Mouse (Mus musculus) lung, embryonic 14.5 days (tissue): Measurements from ENCODE around the gene Dnaic2. TPM values are rescaled to one million over a fixed set of nuclear protein-coding genes. Genes with fewer than 3 reads are reported as not detected.
A peak's percentile ranks its signal among the peaks of the same experiment; 100 is the strongest.

Source experiments
- ATAC-seq: fragments of 200-750 bp; cut with Nextera tagmentation; 2 replicates; pipeline ENCODE4 v1.8.0; 2017; ENCODE audit warnings: mild to moderate bottlenecking, moderate TSS enrichment, moderate library complexity; ENCODE audit not compliant: insufficient read depth
- DNase-seq: peaks from one replicate; pipeline ENCODE4 v3.0.0-alpha.2; 2015
- H3K27ac ChIP-seq: fragments of 300-500 bp; sonication (generic); 2 replicates; pipeline ENCODE4 v1.5.1; 2014; ENCODE audit warnings: low read depth, mild to moderate bottlenecking, moderate library complexity
- H3K27me3 ChIP-seq: fragments of 300-500 bp; sonication (generic); 2 replicates; pipeline ENCODE4 v1.6.1; 2014; ENCODE audit warnings: low read length, control low read depth; ENCODE audit not compliant: insufficient read depth
- H3K36me3 ChIP-seq: fragments of 300-500 bp; sonication (generic); 2 replicates; pipeline ENCODE4 v1.6.1; 2014; ENCODE audit warnings: control low read depth; ENCODE audit not compliant: insufficient read depth
- H3K4me1 ChIP-seq: fragments of 300-500 bp; sonication (generic); 2 replicates; pipeline ENCODE4 v1.6.1; 2014; ENCODE audit warnings: antibody characterized with exemption, control low read depth; ENCODE audit not compliant: insufficient read depth
- H3K4me2 ChIP-seq: fragments of 300-500 bp; sonication (generic); 2 replicates; pipeline ENCODE4 v1.6.1; 2014; ENCODE audit warnings: mild to moderate bottlenecking
- H3K4me3 ChIP-seq: fragments of 300-500 bp; sonication (generic); 2 replicates; pipeline ENCODE4 v1.5.1; 2014; ENCODE audit warnings: low read depth, low read length
- H3K9ac ChIP-seq: fragments of 300-500 bp; sonication (generic); 2 replicates; pipeline ENCODE4 v1.6.1; 2014
- H3K9me3 ChIP-seq: fragments of 300-500 bp; sonication (generic); 2 replicates; pipeline ENCODE4 v1.6.1; 2016; ENCODE audit warnings: low read depth, low read length, control low read depth
- CTCF ChIP-seq: IDR thresholded peaks from 2 replicates; pipeline ENCODE4 v1.5.1; 2016; ENCODE audit warnings: antibody characterized with exemption, low read depth
- WGBS: fragments of 180-500 bp; shearing (Covaris S2); extraction: QIAGEN DNeasy Blood & Tissue Kit; methylation state at CpG from one replicate; pipeline ENCODE4 v1.1.7; 2014; 5-methylcytosine and 5-hydroxymethylcytosine counted together
- polyA plus RNA-seq: library from polyadenylated mRNA; unstranded; fragments of >200 nt; fragmentation: Nextera tagmentation; extraction: Ambion mirVana; gene quantifications from 2 replicates; pipeline ENCODE4 v1.2.1, GENCODE M21; 2014

The Dnaic2 gene
- polyA plus RNA-seq, 1 experiment from 2014 or later: 0.16 TPM

DNA sequence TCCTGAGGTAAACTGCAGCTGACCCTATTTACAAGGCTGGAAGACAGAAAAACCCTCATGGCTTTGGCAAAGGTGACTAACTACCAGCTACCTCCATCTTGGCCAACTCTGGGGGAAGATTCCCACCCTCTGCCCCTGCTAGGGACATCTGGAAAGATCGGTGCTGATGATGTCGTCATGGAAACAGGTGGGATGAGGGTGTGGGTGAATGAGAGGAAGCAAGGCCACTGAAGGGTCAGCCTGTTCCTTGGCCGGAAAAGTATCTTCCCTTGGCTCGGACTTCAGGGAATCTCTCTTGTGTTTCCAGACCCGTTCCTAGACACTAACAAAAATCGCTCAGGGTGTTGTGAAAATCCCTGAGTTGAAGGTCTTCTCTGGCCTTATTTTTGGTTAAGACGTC, 11.7 kb upstream of the Dnaic2 start:
- Histone ChIP-seq H3K9me3 (no peaks in the 10 kb centered on the region), H3K4me2 (no peak overlapping the region), H3K4me3 (no peak overlapping the region), H3K27ac (no peak overlapping the region), H3K9ac (no peak overlapping the region), H3K27me3 (no peaks in the 10 kb centered on the region), H3K4me1 (no peaks in the 10 kb centered on the region), H3K36me3 (no peaks in the 10 kb centered on the region)
- no peak for ATAC-seq
- WGBS: 59% methylated on average over 7 of the region's 7 CpGs
- no peak for DNase-seq
- no peak for TF ChIP-seq CTCF

- Histone ChIP-seq H3K4me3 (no peak overlapping the region), H3K4me2 (no peak overlapping the region), H3K9ac (no peak overlapping the region), H3K9me3 (no peaks in the 10 kb centered on the region), H3K27ac (no peak overlapping the region), H3K27me3 (no peaks in the 10 kb centered on the region), H3K36me3 (no peaks in the 10 kb centered on the region), H3K4me1 (0 out of 2 replicates have a peak, but pooled peaks cover 5% of the 10 kb centered on the region)
- no peak for TF ChIP-seq CTCF
- ATAC-seq (no peak), DNase-seq (no peak)
- WGBS: 89% methylated on average over 10 of the region's 10 CpGs
These were observed 6.7 kb upstream of the Dnaic2 start for GRCm38 (mm10) chr11:114720535-114720934.

GRCm38 (mm10) chr11:114722438-114722837, 4.8 kb upstream of the Dnaic2 start:
- Histone ChIP-seq H3K36me3 (no peaks in the 10 kb centered on the region), H3K27ac (no peak overlapping the region)

GRCm38 (mm10) chr11:114723030-114723429, 4.2 kb upstream of the Dnaic2 start:
- ATAC-seq (no peak), DNase-seq (no peak)
- H3K9me3 ChIP-seq: no peaks in the 10 kb centered on the region; the same call in 1 of the 2 replicates
- no peak overlapping the region for H3K9ac ChIP-seq
- TF ChIP-seq CTCF: no peak
- no peak overlapping the region for H3K27ac ChIP-seq
- no peak overlapping the region for H3K4me3 ChIP-seq
- 0 out of 2 replicates have a peak, but pooled peaks cover 5% of the 10 kb centered on the region for H3K4me1 ChIP-seq
- 64% methylated on average over 13 of the region's 13 CpGs for WGBS
- no peaks in the 10 kb centered on the region for H3K36me3 ChIP-seq
- H3K4me2 ChIP-seq: no peak overlapping the region
- H3K27me3 ChIP-seq: no peaks in the 10 kb centered on the region

More at GRCm38 (mm10) chr11:114722438-114722837, 4.8 kb upstream of the Dnaic2 start:
- H3K9ac ChIP-seq: no peak overlapping the region
- TF ChIP-seq CTCF: no peak
- no peak for ATAC-seq
- H3K4me3 ChIP-seq: no peak overlapping the region
- DNase-seq: no peak
- 0 out of 2 replicates have a peak, but pooled peaks cover 5% of the 10 kb centered on the region for H3K4me1 ChIP-seq
- no peaks in the 10 kb centered on the region for H3K27me3 ChIP-seq
- WGBS: 75% methylated on average over 8 of the region's 8 CpGs
- no peaks in the 10 kb centered on the region; the same call in 1 of the 2 replicates for H3K9me3 ChIP-seq
- H3K4me2 ChIP-seq: no peak overlapping the region

GRCm38 (mm10) chr11:114724787-114725590, 2.2 kb upstream of the Dnaic2 start:
- DNase-seq (peak; percentile 67), ATAC-seq (no peak; the same call in 1 of the 2 replicates)
- WGBS: 47% methylated on average over 11 of the region's 11 CpGs
- H3K4me1 ChIP-seq: 0 out of 2 replicates have a peak, but pooled peaks cover 5% of the 10 kb centered on the region
- no peak overlapping the region for H3K27ac ChIP-seq
- no peaks in the 10 kb centered on the region for H3K27me3 ChIP-seq
- no peaks in the 10 kb centered on the region for H3K36me3 ChIP-seq
- H3K4me3 ChIP-seq: no peak overlapping the region
- no peak overlapping the region for H3K9ac ChIP-seq
- no peaks in the 10 kb centered on the region; the same call in 1 of the 2 replicates for H3K9me3 ChIP-seq
- no peak overlapping the region for H3K4me2 ChIP-seq
- no peak for TF ChIP-seq CTCF

- peak overlapping the region; percentile 54; the same call in 1 of the 2 replicates for H3K4me2 ChIP-seq
- WGBS: 26% methylated on average over 5 of the region's 5 CpGs
- H3K9ac ChIP-seq: no peak overlapping the region
- DNase-seq: no peak
- peak; percentile 8; the same call in 1 of the 2 replicates for ATAC-seq
- 0 out of 2 replicates have a peak, but pooled peaks cover 5% of the 10 kb centered on the region for H3K4me1 ChIP-seq
- H3K27me3 ChIP-seq: no peaks in the 10 kb centered on the region
- H3K9me3 ChIP-seq: no peaks in the 10 kb centered on the region; the same call in 1 of the 2 replicates
- no peak for TF ChIP-seq CTCF
- no peak overlapping the region for H3K4me3 ChIP-seq
- no peak overlapping the region for H3K27ac ChIP-seq
- H3K36me3 ChIP-seq: no peaks in the 10 kb centered on the region
These were observed 598 bp downstream of the Dnaic2 start for GRCm38 (mm10) chr11:114727826-114728186.

DNA sequence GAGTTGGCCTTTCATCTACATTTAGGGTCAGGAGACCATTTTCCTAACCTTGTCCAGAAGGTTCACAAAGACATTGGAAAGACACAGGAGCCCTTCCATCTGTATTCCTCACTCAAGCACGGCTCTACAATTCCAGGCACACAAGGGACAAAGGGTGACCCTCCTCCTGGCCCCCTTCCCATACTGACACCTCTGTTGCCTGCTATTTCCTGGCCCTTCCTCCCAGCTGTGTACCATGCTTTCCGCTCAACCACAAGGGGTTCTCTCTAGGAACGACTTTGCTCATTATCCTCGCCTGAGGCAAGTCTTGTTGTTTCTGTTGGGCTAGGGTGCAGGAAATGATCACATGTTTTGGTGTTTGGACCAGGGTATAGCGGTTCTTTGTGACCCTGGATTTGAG, 1.1 kb downstream of the Dnaic2 start:
- Histone ChIP-seq H3K9me3 (no peaks in the 10 kb centered on the region; the same call in 1 of the 2 replicates), H3K4me1 (0 out of 2 replicates have a peak, but pooled peaks cover 5% of the 10 kb centered on the region), H3K27me3 (no peaks in the 10 kb centered on the region), H3K9ac (no peak overlapping the region), H3K4me2 (no peak overlapping the region), H3K4me3 (no peak overlapping the region), H3K36me3 (no peaks in the 10 kb centered on the region), H3K27ac (no peak overlapping the region)
- ATAC-seq (no peak), DNase-seq (peak; percentile 57)
- TF ChIP-seq CTCF: no peak
- 33% methylated on average over 5 of the region's 5 CpGs for WGBS
